Mouse (Mus musculus): ENCODE data around the gene Ptgis. TPM values are rescaled to one million over a fixed set of nuclear protein-coding genes. Genes with fewer than 3 reads are reported as not detected.

Ptgis gene
- polyA plus RNA-seq, 1 experiment from 2014 or later: 15.1 TPM

DNA sequence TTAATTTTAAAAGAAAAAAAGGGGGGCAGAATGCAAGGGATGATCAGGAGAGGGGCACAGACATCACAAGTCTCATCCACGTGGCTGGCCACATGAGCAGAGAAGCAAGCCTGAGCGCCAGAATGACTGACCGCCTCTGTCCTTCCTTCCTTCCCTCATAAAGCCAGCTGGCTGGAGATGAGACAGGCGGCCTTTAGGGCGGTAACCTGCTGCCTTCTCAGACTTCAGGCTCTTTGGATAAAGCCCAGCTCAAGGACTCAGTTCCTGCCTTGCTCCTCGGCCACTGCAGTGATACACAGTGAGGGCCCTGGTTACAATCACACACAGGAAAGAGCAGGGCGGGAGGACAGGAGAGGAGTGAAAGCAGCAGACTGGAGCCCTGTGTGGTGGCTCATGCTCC lies 13.8 kb upstream of the Ptgis start:
- Histone ChIP-seq H3K4me3 (ENCODE audit: low read depth, low read length) (no peak overlapping the region), H3K4me1 (replicated peaks; ENCODE audit: control insufficient read depth, insufficient read depth, low read length) (peaks cover 25% of the 10 kb centered on the region), H3K27me3 (replicated peaks; ENCODE audit: control insufficient read depth, insufficient read depth, low read length) (no peaks in the 10 kb centered on the region), H3K36me3 (ENCODE audit: control insufficient read depth, insufficient read depth, low read length) (no peaks in the 10 kb centered on the region), H3K9ac (ENCODE audit: low read length) (no peak overlapping the region), H3K27ac (ENCODE audit: low read depth) (0 out of 2 replicates have a peak overlapping the region, but pooled peaks have one; percentile 13), H3K4me2 (ENCODE audit: low read length) (no peak overlapping the region), H3K9me3 (ENCODE audit: control insufficient read depth, low read length) (no peaks in the 10 kb centered on the region)
- no peak for DNase-seq (ENCODE audit: low spot score)
- WGBS: 39% methylated on average over 7 of the region's 7 CpGs
- ATAC-seq (replicated peaks; ENCODE audit: low FRiP score, low TSS enrichment, low read depth): peak; percentile 75

DNA sequence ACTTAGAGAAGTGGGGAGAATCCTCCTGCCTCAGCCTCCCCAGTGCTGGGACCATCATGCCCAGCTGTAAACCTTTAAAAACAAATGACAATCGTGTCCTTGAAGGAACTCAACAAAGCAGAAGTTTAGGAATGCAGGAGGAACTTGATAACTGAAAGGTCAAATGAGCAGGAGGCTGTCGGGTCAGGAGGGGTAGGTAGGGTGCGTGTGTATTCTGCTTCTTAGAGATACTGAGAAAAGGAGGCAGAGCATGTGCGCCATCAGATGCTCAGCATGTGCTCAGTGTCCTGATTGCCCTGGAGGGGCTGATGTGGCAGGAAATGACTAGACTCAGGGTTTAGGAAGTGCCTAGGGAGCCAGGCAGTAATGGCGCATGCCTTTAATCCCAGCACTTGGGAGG lies 13.1 kb upstream of the Ptgis start:
- H3K4me3 ChIP-seq (ENCODE audit: low read depth, low read length): no peak overlapping the region
- DNase-seq (ENCODE audit: low spot score): no peak
- H3K4me1 ChIP-seq (replicated peaks; ENCODE audit: control insufficient read depth, insufficient read depth, low read length): peaks cover 27% of the 10 kb centered on the region
- H3K27me3 ChIP-seq (replicated peaks; ENCODE audit: control insufficient read depth, insufficient read depth, low read length): no peaks in the 10 kb centered on the region
- no peak overlapping the region for H3K27ac ChIP-seq (ENCODE audit: low read depth)
- 86% methylated on average over 5 of the region's 5 CpGs for WGBS
- no peak overlapping the region for H3K9ac ChIP-seq (ENCODE audit: low read length)
- H3K9me3 ChIP-seq (ENCODE audit: control insufficient read depth, low read length): no peaks in the 10 kb centered on the region
- H3K4me2 ChIP-seq (ENCODE audit: low read length): no peak overlapping the region
- H3K36me3 ChIP-seq (ENCODE audit: control insufficient read depth, insufficient read depth, low read length): no peaks in the 10 kb centered on the region
- ATAC-seq (replicated peaks; ENCODE audit: low FRiP score, low TSS enrichment, low read depth): no peak

DNA sequence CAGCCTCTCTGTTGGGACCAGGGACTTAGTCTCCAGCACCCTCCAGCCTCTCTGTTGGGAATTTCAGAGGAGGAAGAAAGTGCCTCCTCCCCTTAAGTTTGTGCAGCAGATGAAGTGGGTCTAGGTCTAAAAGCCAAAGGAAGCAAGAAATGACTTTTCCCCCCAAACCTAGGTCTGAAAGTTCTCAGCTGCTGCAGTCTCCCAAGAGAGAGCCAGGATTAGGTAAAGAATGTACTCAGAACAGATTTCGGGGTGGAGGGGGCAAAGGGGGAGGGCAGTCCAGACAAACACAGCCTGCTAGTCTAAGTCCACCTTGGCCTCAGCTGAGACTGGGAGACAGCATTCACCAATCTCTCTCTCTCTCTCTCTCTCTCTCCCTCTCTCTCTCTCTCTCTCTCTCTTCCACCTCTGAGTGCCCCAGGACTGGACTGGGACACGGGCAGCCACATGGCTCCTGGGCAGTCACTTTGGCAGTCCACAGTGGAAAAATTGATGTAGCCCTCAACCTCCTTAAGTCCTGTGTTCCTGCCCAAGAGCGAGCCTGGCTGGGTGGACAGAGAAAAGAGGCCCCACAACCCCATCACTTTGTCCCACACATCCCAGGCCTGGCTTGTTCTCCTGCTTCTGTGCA lies 11.8 kb upstream of the Ptgis start:
- H3K27ac ChIP-seq (ENCODE audit: low read depth): 0 out of 2 replicates have a peak overlapping the region, but pooled peaks have one; percentile 33
- DNase-seq (ENCODE audit: low spot score) (no peak), ATAC-seq (replicated peaks; ENCODE audit: low FRiP score, low TSS enrichment, low read depth) (no peak)
- WGBS: 28% methylated on average over 3 of the region's 3 CpGs
- H3K27me3 ChIP-seq (replicated peaks; ENCODE audit: control insufficient read depth, insufficient read depth, low read length): no peaks in the 10 kb centered on the region
- H3K4me1 ChIP-seq (replicated peaks; ENCODE audit: control insufficient read depth, insufficient read depth, low read length): peaks cover 27% of the 10 kb centered on the region
- H3K9ac ChIP-seq (ENCODE audit: low read length): no peak overlapping the region
- no peak overlapping the region for H3K4me3 ChIP-seq (ENCODE audit: low read depth, low read length)
- no peaks in the 10 kb centered on the region for H3K9me3 ChIP-seq (ENCODE audit: control insufficient read depth, low read length)
- H3K36me3 ChIP-seq (ENCODE audit: control insufficient read depth, insufficient read depth, low read length): no peaks in the 10 kb centered on the region
- H3K4me2 ChIP-seq (ENCODE audit: low read length): no peak overlapping the region

DNA sequence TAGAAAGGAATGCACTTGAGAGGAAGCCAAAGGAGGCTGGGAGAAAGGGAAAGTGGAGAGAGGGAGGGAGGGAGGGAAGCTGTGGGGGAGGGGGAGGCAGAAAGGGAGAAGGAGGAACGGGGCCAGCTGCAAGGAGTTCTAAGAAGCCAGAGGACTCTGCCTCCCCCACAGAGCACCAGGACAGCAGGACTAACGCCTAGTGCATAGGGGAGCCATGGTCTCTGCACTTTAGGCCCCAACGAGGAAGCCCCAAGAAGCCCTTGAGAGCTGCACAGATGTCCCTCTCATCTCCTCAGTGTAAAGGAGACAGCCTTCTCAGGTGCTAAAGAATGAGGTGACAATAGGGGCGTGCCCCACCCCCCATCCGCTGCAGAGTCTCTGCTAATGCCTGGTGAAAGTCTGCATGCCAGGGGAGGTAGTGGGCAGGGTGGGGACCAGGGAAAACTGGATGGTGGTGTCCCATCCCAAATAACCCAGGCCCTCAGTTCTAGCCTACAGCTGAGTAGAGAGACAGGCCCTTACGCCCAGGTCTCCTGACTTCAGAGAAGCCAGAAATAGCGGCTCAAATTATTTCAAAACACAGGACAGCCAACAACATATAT lies 10.4 kb upstream of the Ptgis start:
- no peaks in the 10 kb centered on the region for H3K27me3 ChIP-seq (replicated peaks; ENCODE audit: control insufficient read depth, insufficient read depth, low read length)
- 25% methylated on average over 7 of the region's 7 CpGs for WGBS
- DNase-seq (ENCODE audit: low spot score): no peak
- H3K4me3 ChIP-seq (ENCODE audit: low read depth, low read length): no peak overlapping the region
- H3K9ac ChIP-seq (ENCODE audit: low read length): no peak overlapping the region
- no peak overlapping the region for H3K4me2 ChIP-seq (ENCODE audit: low read length)
- H3K36me3 ChIP-seq (ENCODE audit: control insufficient read depth, insufficient read depth, low read length): no peaks in the 10 kb centered on the region
- peak overlapping the region; percentile 57; the same call in 1 of the 2 replicates for H3K27ac ChIP-seq (ENCODE audit: low read depth)
- no peaks in the 10 kb centered on the region for H3K9me3 ChIP-seq (ENCODE audit: control insufficient read depth, low read length)
- peaks cover 27% of the 10 kb centered on the region for H3K4me1 ChIP-seq (replicated peaks; ENCODE audit: control insufficient read depth, insufficient read depth, low read length)
- no peak; the same call in 1 of the 2 replicates for ATAC-seq (replicated peaks; ENCODE audit: low FRiP score, low TSS enrichment, low read depth)

DNA sequence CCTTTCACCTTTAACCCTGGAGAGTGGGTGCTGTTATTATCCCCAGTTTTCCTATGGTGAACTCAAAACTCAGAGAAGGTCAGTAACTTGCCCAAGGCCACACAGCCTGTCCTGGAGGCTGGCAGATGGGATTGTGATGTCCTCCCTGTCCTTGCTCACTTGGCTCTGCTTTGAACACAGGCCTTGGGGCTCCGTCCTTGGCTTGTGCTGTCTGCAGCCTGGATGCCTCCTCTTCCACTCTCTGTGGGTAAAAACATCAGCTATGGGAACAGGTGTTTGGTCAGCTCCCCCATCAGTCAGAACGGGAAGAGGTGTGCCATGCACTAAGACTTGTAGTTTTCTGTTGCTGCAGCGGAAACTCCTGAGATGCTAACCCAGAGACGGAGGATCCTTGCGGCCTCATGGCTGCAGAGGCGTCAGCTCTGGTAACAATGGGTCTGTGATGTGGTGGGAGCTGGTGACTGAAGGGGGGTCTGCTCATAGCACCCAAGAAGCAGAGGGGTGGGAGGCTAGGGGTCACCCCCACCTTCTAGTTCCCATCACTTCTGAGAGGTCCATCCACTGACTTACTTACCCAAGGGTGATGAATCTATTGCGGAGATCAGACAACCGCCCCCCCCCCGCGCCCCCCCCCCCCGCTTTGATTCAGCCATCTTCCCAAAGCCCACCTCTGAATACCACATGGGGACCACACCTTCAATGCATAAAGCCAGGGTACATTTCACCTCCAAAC lies 9.8 kb upstream of the Ptgis start:
- Histone ChIP-seq H3K27ac (ENCODE audit: low read depth) (peak overlapping the region; percentile 58), H3K27me3 (replicated peaks; ENCODE audit: control insufficient read depth, insufficient read depth, low read length) (no peaks in the 10 kb centered on the region), H3K4me2 (ENCODE audit: low read length) (no peak overlapping the region), H3K36me3 (ENCODE audit: control insufficient read depth, insufficient read depth, low read length) (no peaks in the 10 kb centered on the region), H3K4me3 (ENCODE audit: low read depth, low read length) (no peak overlapping the region), H3K9me3 (ENCODE audit: control insufficient read depth, low read length) (no peaks in the 10 kb centered on the region), H3K9ac (ENCODE audit: low read length) (no peak overlapping the region), H3K4me1 (replicated peaks; ENCODE audit: control insufficient read depth, insufficient read depth, low read length) (peaks cover 27% of the 10 kb centered on the region)
- no peak for ATAC-seq (replicated peaks; ENCODE audit: low FRiP score, low TSS enrichment, low read depth)
- 59% methylated on average over 7 of the region's 11 CpGs for WGBS
- no peak for DNase-seq (ENCODE audit: low spot score)

DNA sequence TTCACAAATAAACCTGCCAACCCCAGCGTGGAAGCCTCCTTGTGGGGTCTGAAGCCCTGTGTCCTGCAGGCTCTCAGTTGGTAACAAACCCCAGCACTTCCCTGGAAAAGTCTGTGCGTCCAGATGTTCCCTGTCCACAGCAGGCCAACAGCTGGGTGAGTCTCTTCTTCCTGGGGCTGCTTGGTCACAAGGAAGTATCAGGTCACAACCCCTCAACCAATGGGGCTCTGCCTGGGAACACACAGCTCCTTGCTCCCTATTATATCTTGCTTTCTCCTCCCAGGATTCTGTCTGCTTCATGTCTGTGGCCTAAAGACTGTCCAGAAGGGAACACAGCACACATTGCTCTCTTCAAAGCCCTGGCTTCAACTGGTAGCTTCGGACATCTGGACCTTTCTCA lies 9.2 kb upstream of the Ptgis start:
- no peak overlapping the region for H3K9ac ChIP-seq (ENCODE audit: low read length)
- H3K9me3 ChIP-seq (ENCODE audit: control insufficient read depth, low read length): no peaks in the 10 kb centered on the region
- no peak overlapping the region for H3K4me2 ChIP-seq (ENCODE audit: low read length)
- peak overlapping the region; percentile 58 for H3K27ac ChIP-seq (ENCODE audit: low read depth)
- H3K4me1 ChIP-seq (replicated peaks; ENCODE audit: control insufficient read depth, insufficient read depth, low read length): peaks cover 27% of the 10 kb centered on the region
- H3K4me3 ChIP-seq (ENCODE audit: low read depth, low read length): no peak overlapping the region
- ATAC-seq (replicated peaks; ENCODE audit: low FRiP score, low TSS enrichment, low read depth): 0 out of 2 replicates have a peak, but pooled peaks have one; percentile 42
- 39% methylated on average over 3 of the region's 3 CpGs for WGBS
- DNase-seq (ENCODE audit: low spot score): no peak
- H3K36me3 ChIP-seq (ENCODE audit: control insufficient read depth, insufficient read depth, low read length): no peaks in the 10 kb centered on the region
- H3K27me3 ChIP-seq (replicated peaks; ENCODE audit: control insufficient read depth, insufficient read depth, low read length): no peaks in the 10 kb centered on the region

DNA sequence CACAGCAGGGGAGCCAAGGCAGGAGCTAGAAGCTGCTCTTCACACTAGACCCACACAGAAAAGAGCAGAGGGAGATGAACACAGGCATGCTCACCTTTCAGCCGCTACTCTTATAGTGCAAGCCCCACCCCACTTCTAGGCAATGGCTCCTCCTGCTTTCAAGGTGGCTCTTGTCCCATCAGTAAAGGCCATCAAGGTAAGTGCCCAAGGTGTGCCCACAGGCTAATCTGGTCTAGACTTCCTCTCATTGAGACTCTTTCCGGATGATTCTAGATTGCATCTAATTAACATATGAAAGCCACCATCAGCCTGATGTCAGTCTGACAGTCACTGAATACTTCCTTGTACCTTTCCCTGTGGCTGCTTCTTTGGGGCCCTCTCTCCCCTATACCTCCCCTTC lies 7.4 kb upstream of the Ptgis start:
- Histone ChIP-seq H3K4me3 (ENCODE audit: low read depth, low read length) (no peak overlapping the region), H3K27me3 (replicated peaks; ENCODE audit: control insufficient read depth, insufficient read depth, low read length) (no peaks in the 10 kb centered on the region), H3K4me2 (ENCODE audit: low read length) (no peak overlapping the region), H3K4me1 (replicated peaks; ENCODE audit: control insufficient read depth, insufficient read depth, low read length) (peaks cover 27% of the 10 kb centered on the region), H3K9ac (ENCODE audit: low read length) (no peak overlapping the region), H3K36me3 (ENCODE audit: control insufficient read depth, insufficient read depth, low read length) (no peaks in the 10 kb centered on the region), H3K9me3 (ENCODE audit: control insufficient read depth, low read length) (no peaks in the 10 kb centered on the region), H3K27ac (ENCODE audit: low read depth) (no peak overlapping the region)
- 52% methylated on average over 2 of the region's 2 CpGs for WGBS
- no peak for DNase-seq (ENCODE audit: low spot score)
- ATAC-seq (replicated peaks; ENCODE audit: low FRiP score, low TSS enrichment, low read depth): no peak

DNA sequence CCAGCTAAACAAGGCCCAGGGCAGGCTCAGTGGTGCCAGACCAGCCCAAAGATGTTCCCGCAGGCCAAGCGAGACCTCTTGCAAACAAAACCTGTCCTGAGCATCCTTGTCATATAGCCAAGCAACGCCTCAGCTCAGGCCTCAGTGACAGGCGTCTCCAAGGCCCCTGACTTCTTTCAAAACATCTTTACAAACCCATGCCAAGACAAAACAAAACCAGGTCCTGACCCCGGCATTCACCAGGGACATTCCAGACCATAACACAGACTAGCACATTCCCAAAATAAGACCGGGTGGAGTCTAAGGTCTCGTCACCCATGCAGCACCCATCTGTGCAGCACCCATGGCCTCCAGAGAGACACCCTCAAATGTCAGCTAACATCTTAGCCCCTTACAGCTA lies 6.3 kb upstream of the Ptgis start:
- 83% methylated on average over 7 of the region's 7 CpGs for WGBS
- Histone ChIP-seq H3K4me3 (ENCODE audit: low read depth, low read length) (no peak overlapping the region), H3K27me3 (replicated peaks; ENCODE audit: control insufficient read depth, insufficient read depth, low read length) (no peaks in the 10 kb centered on the region), H3K27ac (ENCODE audit: low read depth) (no peak overlapping the region), H3K9ac (ENCODE audit: low read length) (no peak overlapping the region), H3K4me2 (ENCODE audit: low read length) (no peak overlapping the region), H3K4me1 (replicated peaks; ENCODE audit: control insufficient read depth, insufficient read depth, low read length) (peaks cover 18% of the 10 kb centered on the region), H3K9me3 (ENCODE audit: control insufficient read depth, low read length) (no peaks in the 10 kb centered on the region), H3K36me3 (ENCODE audit: control insufficient read depth, insufficient read depth, low read length) (no peaks in the 10 kb centered on the region)
- no peak for DNase-seq (ENCODE audit: low spot score)
- ATAC-seq (replicated peaks; ENCODE audit: low FRiP score, low TSS enrichment, low read depth): no peak
